Mouse (Mus musculus) spleen, postnatal 4 days (tissue): ENCODE data around the gene Olfr1018.

Experiments
- DNase-seq, 2 experiments: peaks; one replicate each; pipeline ENCODE4 v3.0.0; 2022; ENCODE audit warnings: low spot score in 2 of 2

Olfr1018 gene

DNA sequence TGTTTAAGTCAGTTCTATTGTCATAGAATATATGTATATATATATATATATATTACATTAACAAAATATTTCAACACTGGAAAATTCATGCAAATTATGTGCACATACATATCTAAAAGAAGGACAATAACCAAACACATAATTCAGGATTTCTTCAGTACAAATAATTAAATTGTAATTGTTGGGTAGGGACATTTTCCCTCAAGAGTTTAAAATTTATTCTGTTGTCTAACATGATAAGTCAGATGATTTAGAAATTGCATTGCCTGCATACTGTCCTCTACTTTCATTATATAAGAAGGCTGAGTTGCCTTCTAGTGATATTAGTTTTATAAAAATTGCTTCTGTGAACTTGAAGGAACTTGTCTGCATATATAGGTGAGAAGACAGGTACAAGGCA is at the start of gene Olfr1018:
Olfr1018 (plus strand) TSS at position 301 of the 400 bp plus-strand sequence.
- DNase-seq, result no peak

DNA sequence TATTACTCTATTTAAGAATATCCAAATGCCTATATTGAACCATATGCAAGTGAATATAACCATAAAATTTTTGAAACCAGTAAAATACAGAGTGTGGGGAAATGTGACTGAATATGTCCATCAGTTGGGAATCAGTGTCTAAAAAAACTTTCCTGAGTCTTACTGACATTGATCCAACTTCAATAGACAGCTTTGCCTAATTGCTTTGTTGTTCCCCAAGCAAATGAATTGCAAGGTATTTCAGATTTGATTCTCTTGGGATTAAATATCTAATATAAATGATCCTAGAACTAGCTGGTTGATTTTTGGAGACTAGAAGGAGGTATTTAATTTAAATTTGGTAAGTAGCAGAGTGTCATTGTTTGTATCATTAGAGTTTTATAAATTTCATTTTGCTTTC is 45.9 kb upstream of the Olfr1018 start, which contains the start of gene Olfr1014:
Olfr1014 (plus strand) TSS at position 301 of the 400 bp plus-strand sequence.
- no peak for DNase-seq

GRCm38 (mm10) chr2:85781717-85782116 is 36.6 kb upstream of the Olfr1018 start, which contains the start of gene Olfr1015:
Olfr1015 (plus strand) TSS chr2:85782017.
- no peak for DNase-seq

- DNase-seq, result no peak
These were observed 25.9 kb upstream of the Olfr1018 start for GRCm38 (mm10) chr2:85792331-85792730.

DNA sequence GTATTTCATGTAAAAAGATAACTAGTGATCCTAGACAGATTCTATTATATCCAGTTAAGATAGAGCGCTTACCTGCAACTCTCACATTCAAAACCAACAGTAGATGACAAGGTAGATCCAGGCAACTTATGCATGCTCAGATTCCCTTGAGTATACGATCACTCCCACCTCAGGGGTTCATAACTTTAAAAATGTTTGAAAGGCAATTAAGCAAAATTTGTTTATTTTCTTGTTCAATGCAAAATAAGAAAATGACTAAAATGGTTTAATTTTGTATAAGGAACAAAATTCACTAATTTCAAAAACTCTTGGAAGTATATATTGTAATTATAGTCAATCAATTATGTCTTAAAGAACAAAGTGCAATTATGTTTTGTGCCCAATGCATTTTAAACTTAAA is 15.8 kb upstream of the Olfr1018 start, which contains the start of gene Olfr1016:
Olfr1016 (minus strand) TSS at position 101 of the 400 bp plus-strand sequence.
- DNase-seq, result no peak

- no peak for DNase-seq
These were observed 13.8 kb upstream of the Olfr1018 start for GRCm38 (mm10) chr2:85804501-85804900.

- no peak for DNase-seq
These were observed 27.1 kb downstream of the Olfr1018 start, which contains the start of gene Olfr1019 for GRCm38 (mm10) chr2:85845383-85845782. Olfr1019 (minus strand) TSS chr2:85845483.

GRCm38 (mm10) chr2:85846730-85847129 is 28.5 kb downstream of the Olfr1018 start, which contains the start of gene Olfr1020:
Olfr1020 (plus strand) TSS chr2:85847030.
- DNase-seq, result no peak

GRCm38 (mm10) chr2:85868294-85868693 is 50.0 kb downstream of the Olfr1018 start, which contains the start of gene Olfr1022:
Olfr1022 (plus strand) TSS chr2:85868594.
- no peak for DNase-seq
